Mouse (Mus musculus) urinary bladder, adult 18-20 months (tissue): ENCODE data around the gene Tbc1d8b.
"Not testable (repeated sequence)": the region's sequence is repeated elsewhere in the genome, so short reads cannot be mapped to it uniquely, and the experiment has no call there.

Source experiments
- DNase-seq, 2 experiments: peaks; one replicate each; pipeline ENCODE4 v3.0.0; 2022; ENCODE audit warnings: low spot score in 2 of 2, mixed read lengths in 2 of 2

Gene Tbc1d8b

DNA sequence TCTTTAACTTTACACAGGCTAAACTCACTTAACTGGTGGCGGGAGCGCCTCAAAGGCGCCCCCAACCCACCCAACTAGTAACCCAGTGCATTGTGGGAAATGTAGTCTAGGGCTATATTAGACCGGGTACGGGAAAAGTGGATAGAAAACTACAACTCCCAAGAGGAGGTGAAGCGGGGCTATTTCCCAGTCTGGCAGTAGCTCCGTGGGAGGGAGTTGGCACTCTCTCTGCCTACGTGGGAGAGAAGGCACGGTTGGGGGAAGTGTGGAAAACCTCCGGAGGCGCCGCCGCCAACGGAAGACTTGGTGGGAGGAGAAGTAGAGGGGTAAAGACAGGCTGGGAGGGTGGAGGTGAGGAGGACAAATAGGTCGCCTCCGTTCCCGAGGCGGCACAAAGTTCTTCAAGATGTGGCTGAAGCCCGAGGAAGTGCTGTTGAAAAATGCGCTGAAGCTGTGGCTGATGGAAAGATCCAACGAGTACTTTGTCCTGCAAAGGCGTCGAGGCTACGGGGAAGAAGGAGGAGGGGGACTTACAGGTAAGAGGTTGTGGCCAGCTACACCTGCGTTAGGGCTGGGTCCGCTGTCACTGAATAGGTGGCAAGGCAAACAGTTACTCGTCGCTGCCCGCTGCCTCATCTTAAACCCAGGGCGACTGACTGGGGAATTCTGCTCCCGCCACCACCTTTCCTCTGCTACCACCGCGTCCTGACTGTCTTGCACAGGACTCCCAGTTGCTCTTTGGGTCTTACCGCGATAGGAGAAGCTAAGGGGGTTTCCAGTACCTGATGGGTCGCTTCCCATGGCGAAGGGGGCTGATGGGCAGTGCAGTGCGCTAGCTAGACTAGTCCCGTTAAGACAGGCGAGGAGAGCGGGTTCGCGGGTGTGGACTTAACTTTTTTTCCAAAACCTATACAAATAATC lies at the start of gene Tbc1d8b:
TSS of gene Tbc1d8b (plus strand) at position 222 of the 921 bp plus-strand sequence.
- DNase-seq, result peak; percentile 57 to 75

DNA sequence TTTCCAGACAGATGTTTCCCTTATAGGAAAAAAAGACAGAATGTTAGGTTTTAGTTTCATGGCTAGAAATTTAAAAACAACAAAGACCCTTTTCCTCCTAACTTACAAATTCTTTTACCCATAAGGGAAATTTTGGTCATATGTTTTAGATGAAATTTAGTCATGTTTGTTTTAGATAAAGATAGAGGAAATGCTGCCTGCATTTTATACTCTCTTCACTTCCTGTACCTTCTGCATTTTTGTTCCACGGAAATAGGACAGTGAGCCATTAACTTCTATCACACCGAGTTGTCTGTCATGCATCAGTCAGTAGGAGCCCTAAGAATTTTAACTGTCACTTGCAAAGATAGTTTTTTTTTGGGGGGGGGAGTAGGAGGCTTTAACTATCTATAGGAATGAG lies 45.1 kb upstream of the Tbc1d8b start:
- DNase-seq, result no peak

DNA sequence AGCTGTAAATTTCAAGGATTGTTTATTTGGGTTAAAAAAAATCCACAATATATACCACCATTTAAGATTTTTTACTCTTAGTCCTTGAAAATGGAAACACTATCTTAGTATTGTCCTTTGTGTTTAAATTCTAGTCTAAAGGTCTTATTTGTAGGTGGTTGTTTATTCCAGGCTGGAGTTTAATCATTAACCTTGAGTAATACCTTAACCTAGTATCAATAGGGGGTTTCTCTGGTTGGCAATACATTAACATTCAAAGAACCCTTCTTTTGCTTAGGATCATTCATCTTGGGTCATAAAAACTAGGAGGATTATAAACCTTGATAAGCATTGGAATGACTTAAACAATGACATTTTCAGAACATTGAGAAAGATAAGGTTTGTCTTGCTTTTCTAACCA lies 44.4 kb upstream of the Tbc1d8b start:
- DNase-seq, result no peak

DNA sequence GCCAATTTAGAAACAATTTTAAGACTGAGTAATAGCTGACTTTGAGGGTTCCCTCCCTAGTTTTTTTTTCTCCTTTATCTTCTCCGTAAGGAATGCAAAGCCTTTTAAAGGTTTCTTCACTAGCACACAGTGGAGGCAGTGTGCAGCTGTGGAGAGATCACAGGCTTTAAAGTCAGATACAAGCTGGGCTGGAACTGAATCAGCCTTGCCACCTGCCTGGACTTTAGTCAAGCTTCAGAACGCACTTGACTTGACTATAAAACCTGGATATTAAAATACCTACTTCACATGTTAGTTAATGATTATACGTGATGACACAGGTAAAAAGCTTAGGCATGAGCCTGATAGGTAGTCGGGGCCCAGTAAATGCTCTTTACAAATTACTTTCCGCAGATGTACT lies 32.6 kb upstream of the Tbc1d8b start:
- no peak for DNase-seq

- no peak for DNase-seq
Measured at GRCm38 (mm10) chrX:139653292-139653691, 31.5 kb upstream of the Tbc1d8b start.

- no peak for DNase-seq
Measured at GRCm38 (mm10) chrX:139654350-139655063, 30.3 kb upstream of the Tbc1d8b start.

DNA sequence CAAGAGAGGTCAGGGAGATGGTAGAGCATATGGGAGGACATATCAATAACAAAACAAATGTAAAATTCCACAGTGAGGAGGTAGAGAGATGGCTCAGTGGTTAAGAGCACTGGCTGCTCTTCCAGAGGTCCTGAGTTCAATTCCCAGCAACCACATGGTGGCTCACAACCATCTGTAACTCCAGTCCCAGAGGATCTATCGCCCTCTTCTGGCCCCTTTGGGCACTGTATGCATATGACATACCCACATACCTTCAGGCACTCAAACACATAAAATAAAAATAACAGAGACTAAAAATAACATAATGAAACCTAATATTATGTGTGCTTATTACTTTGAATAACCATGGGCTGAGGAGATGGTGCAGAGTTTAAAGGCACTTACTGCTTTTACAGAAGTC lies 22.7 kb upstream of the Tbc1d8b start:
- DNase-seq, result no peak

DNA sequence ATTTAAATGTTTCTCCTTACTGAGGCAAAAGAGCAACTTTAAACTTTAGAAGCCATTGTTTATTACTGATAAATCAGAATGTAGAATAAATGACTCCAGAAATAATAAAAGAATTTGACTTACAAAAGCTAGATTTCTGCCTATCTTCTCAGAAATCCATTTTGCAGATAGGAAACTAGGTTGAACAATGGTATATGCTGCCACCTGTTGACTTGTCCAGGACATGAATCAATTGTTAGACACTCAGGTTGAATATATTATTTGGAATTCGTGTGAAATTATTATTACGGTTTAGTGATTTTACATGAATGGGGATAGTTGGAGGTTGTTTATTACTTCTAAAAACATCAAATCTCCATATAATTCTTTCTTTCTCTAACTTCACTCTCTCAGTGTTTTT lies 19.0 kb upstream of the Tbc1d8b start:
- no peak for DNase-seq

DNA sequence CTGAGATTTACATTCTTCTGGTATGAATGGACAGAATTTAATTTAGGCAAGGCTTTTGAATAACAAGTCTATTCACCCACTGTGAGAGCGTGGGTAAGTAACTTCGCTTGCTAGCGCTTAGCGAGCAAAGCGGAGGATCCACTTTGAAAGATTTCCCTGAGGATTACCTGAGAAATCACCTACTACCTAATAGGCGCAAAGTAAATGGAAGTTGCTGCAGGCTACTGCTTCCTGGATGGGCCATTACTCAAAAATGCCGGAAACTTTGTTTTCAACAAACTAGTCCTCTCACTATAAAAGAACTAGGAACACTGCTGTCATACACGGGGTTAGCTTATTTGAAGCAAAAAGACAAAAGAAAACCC lies 404 bp upstream of the Tbc1d8b start:
- peak in 1 of 2 experiments; percentile 4 for DNase-seq

DNA sequence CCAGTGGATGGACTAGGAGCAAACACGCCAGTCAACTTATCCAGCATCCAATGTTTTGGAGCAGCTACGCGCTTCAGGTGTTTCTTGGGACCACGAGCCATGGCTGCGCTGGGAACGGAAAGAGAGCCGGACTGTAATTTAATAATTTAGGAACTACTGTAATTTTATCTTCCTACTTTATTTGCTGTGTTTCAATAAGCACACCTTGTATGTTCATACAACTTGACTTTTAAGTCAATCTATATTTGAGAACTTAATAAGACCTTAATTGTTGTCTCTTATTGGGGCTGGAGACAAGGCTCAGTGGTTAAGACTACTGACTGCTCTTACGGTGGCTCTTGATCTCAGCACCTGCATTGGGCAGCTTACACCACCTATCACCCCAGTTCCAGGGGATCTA lies 29.6 kb downstream of the Tbc1d8b start, which contains the start of gene Gm15013:
TSS of gene Gm15013 (minus strand) at position 101 of the 400 bp plus-strand sequence.
- DNase-seq, result no peak

DNA sequence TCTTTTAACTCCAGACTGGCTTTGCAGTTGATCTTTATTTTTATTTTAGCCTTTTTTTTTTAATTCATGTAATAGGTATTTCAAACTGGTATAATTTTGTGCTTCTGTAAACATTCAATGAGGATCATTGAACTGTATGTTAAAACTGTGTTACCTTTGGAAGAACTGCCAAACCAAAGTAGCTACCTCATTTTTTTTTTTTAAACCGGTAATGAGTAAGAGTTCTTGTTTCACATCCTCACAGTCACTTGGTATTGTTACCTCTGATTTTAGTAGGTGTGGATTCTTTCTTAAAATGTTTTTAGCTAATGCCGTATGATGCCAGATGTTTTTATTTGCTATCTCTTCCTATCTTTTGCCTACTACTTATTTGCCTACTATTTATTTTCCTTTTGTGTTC lies 37.6 kb downstream of the Tbc1d8b start:
- DNase-seq, result no peak

DNA sequence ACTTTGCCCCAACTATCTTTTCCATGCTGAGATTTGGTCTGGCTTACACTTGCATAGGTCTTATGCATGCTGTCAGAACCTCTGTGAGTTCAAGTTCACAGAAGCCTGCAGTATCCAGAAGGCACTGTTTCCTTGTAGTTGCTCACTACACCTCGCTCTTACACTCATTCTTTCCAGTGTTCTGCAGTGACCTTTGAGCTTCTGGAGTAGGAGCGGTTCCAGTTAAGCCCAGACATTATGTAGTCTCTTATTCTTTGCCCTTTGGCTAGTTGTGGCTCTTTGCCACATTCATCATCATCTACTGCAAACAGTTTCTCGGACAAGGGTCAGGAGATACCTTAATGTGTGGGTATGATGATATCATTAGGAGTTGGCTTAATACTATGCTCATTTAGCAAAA lies 45.7 kb downstream of the Tbc1d8b start:
- no peak for DNase-seq

- DNase-seq, result no peak
Measured at GRCm38 (mm10) chrX:139737066-139737465, 52.3 kb downstream of the Tbc1d8b start.

DNA sequence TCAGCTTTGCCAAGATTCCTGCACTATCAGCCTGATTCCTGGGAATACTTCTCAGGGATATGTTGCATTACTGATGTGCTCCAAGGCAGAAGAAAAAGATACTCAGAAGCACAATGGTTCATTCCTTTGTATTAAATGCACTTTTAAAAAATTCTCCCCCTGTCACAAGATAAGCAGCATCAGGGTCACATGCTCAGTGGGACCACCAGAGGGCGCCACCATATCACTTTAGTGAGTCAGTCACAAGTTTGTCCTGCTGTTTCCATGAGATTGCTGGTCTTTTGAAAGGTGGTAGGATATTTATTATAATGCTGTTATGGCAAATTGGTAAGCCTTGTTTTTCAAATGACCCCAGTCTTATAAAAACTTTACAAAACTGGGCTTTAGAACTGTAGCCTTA lies 67.1 kb downstream of the Tbc1d8b start:
- DNase-seq, result peak in 1 of 2 experiments; percentile 1

- not testable (repeated sequence) for DNase-seq
Measured at GRCm38 (mm10) chrX:139758634-139759033, 73.8 kb downstream of the Tbc1d8b start.

GRCm38 (mm10) chrX:139762546-139762945 lies 77.8 kb downstream of the Tbc1d8b start:
- DNase-seq, result no peak

GRCm38 (mm10) chrX:139769975-139770637 lies 85.3 kb downstream of the Tbc1d8b start:
- DNase-seq, result no peak

GRCm38 (mm10) chrX:139774309-139775083 lies 89.7 kb downstream of the Tbc1d8b start:
- DNase-seq, result peak in 1 of 2 experiments; percentile 3

DNA sequence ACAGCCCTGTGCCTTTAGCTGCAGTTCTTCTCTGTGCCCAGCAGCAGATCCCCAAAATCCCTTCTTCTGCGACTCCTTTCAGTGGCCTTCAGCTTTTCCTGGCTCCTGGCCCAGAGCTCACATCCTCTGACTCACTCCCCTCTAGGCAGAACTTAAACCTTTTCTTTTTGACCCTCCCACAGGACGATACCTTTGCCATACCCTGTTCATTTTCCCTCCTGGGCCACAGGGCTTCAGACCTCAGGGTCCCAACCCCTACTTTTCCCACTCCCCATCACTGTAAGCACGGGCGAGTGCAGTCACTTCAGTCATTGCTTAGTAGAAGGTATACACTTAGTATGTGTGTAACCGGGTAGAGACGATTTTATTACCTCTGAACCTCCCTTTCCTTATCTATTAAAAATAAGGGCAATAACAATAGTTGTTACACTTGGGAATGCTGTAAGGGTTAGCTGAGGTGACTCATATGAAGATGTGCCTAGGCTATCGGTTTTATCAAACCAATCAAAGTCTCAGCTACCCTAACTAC lies 90.4 kb downstream of the Tbc1d8b start:
- no peak for DNase-seq

- DNase-seq, result no peak
Measured at GRCm38 (mm10) chrX:139777357-139777756, 92.6 kb downstream of the Tbc1d8b start.

- no peak for DNase-seq
Measured at GRCm38 (mm10) chrX:139778886-139779285, 94.1 kb downstream of the Tbc1d8b start.
